Mouse (Mus musculus) stomach, embryonic 14.5 days (tissue): ENCODE measurements around the gene Nrap. TPM values are rescaled to one million over a fixed set of nuclear protein-coding genes. Genes with fewer than 3 reads are reported as not detected.
A peak's percentile ranks its signal among the peaks of the same experiment; 100 is the strongest.
"Not testable (repeated sequence)": the region's sequence is repeated elsewhere in the genome, so short reads cannot be mapped to it uniquely, and the experiment has no call there.

Source experiments
- ATAC-seq: fragments of 200-750 bp; cut with Nextera tagmentation; 2 replicates; pipeline ENCODE4 v1.8.0; 2017; ENCODE audit warnings: low read depth, moderate TSS enrichment; ENCODE audit not compliant: insufficient number of reproducible peaks, insufficient read depth, low FRiP score
- H3K27ac ChIP-seq: fragments of 300-500 bp; sonication (generic); 2 replicates; pipeline ENCODE4 v1.5.1; 2014; ENCODE audit warnings: mild to moderate bottlenecking, low read length, moderate library complexity, mixed read lengths
- H3K27me3 ChIP-seq: fragments of 300-500 bp; sonication (generic); 2 replicates; pipeline ENCODE4 v1.6.1; 2014; ENCODE audit warnings: low read length, control low read depth, mixed read lengths; ENCODE audit not compliant: control insufficient read depth, insufficient read depth
- H3K36me3 ChIP-seq: fragments of 300-500 bp; sonication (generic); 2 replicates; pipeline ENCODE4 v1.6.1; 2014; ENCODE audit warnings: mild to moderate bottlenecking, control low read depth, low read length, moderate library complexity, mixed read lengths; ENCODE audit not compliant: control insufficient read depth, insufficient read depth
- H3K4me1 ChIP-seq: fragments of 300-500 bp; sonication (generic); 2 replicates; pipeline ENCODE4 v1.6.1; 2014; ENCODE audit warnings: low read length, control low read depth, mixed read lengths; ENCODE audit not compliant: control insufficient read depth, insufficient read depth
- H3K4me2 ChIP-seq: fragments of 300-500 bp; sonication (generic); replicated peaks from 2 replicates; pipeline ENCODE4 v1.6.1; 2014; ENCODE audit warnings: low read depth, low read length, control low read depth
- H3K4me3 ChIP-seq: fragments of 300-500 bp; sonication (generic); 2 replicates; pipeline ENCODE4 v1.5.1; 2014; ENCODE audit warnings: low read depth, low read length, control low read depth
- H3K9ac ChIP-seq: fragments of 300-500 bp; sonication (generic); replicated peaks from 2 replicates; pipeline ENCODE4 v1.6.1; 2014; ENCODE audit warnings: low read depth, mild to moderate bottlenecking, control low read depth, low read length, moderate library complexity, mixed read lengths
- H3K9me3 ChIP-seq: fragments of 300-500 bp; sonication (generic); 2 replicates; pipeline ENCODE4 v1.6.1; 2016; ENCODE audit warnings: low read depth, low read length, control low read depth; ENCODE audit not compliant: control insufficient read depth
- WGBS: fragments of 180-500 bp; shearing (Covaris S2); extraction: QIAGEN DNeasy Blood & Tissue Kit; methylation state at CpG from one replicate; pipeline ENCODE4 v1.1.7; 2014; 5-methylcytosine and 5-hydroxymethylcytosine counted together
- polyA plus RNA-seq: library from polyadenylated mRNA; unstranded; fragments of >200 nt; fragmentation: Nextera tagmentation; extraction: Ambion mirVana; gene quantifications from 2 replicates; pipeline ENCODE4 v1.2.1, GENCODE M21; 2014

Gene Nrap
- polyA plus RNA-seq, 1 experiment from 2014 or later, result 0.26 TPM

DNA sequence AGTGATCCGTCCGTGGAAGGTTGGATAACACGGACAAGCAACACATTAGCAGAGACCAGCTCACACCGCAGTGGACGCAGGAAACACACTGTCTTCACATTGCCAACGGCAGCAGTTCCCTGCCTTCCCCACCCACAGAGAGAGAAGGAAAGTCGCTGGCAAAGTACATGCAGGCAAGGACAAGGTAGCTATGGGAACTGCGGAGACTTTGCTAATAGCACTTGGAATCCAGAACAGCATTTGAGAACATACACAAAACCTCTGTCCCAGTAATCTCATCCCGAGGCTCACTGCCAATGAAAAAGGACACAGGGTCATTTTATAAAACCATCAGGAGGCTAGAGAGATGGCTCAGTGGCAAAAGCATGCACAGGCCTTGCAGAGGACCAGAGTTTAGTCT, 23.2 kb downstream of the Nrap start:
- H3K4me1 ChIP-seq, result peaks cover 13% of the 10 kb centered on the region; the same call in 1 of the 2 replicates
- H3K9ac ChIP-seq, result no peak overlapping the region
- WGBS, result 67% methylated on average over 9 of the region's 9 CpGs
- H3K4me3 ChIP-seq, result no peak overlapping the region
- no peaks in the 10 kb centered on the region for H3K9me3 ChIP-seq
- no peaks in the 10 kb centered on the region for H3K36me3 ChIP-seq
- peak overlapping the region; percentile 61; the same call in 1 of the 2 replicates for H3K27ac ChIP-seq
- no peak for ATAC-seq
- no peaks in the 10 kb centered on the region for H3K27me3 ChIP-seq
- H3K4me2 ChIP-seq, result no peak overlapping the region

DNA sequence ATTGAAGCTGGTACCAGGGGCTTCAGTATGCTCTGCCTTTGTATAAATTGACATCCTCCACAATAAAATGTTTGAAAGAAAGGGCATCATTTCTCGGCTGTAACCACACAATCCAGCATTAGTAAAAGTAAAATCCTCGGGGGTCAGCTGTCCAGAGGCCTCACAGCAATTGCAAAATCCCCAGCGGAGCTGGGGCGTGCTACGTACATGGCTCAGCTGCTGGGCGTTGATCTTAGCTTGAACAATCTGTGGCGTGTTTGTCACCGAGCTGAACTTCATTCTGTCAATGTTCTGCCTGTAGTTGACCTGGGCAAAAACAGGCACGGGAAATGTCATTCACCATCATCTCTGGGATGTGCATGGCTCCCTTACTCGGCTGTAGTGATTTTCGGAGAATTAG, 23.7 kb downstream of the Nrap start:
- no peaks in the 10 kb centered on the region for H3K36me3 ChIP-seq
- no peak overlapping the region for H3K4me3 ChIP-seq
- H3K9ac ChIP-seq, result no peak overlapping the region
- 75% methylated on average over 11 of the region's 11 CpGs for WGBS
- H3K4me1 ChIP-seq, result peaks cover 13% of the 10 kb centered on the region; the same call in 1 of the 2 replicates
- ATAC-seq, result no peak
- H3K27ac ChIP-seq, result peak overlapping the region; percentile 61; the same call in 1 of the 2 replicates
- H3K27me3 ChIP-seq, result no peaks in the 10 kb centered on the region
- no peaks in the 10 kb centered on the region for H3K9me3 ChIP-seq
- H3K4me2 ChIP-seq, result no peak overlapping the region

DNA sequence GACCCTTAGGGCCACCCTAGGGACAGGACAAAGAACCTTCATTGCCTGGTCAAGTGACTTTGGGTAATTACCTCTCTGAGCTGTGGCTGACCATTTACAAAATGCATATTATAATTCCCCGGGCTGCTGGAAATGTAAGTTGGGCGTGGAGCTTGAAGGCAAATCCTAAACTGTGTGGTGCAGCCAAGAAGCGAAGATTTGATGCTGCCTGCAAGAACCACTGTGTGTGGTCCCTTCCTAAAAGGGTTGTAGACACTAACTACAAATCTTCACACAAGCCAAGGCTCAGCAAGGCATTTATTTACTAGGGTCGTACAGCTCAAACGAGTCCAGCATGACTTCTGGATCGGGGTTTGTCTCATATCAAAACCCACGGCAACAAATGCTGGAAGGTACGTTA, 25.3 kb downstream of the Nrap start:
- Histone ChIP-seq H3K4me2 (peak overlapping the region; percentile 10; the same call in 1 of the 2 replicates), H3K27me3 (no peaks in the 10 kb centered on the region), H3K9ac (no peak overlapping the region), H3K36me3 (no peaks in the 10 kb centered on the region), H3K4me1 (peaks cover 13% of the 10 kb centered on the region; the same call in 1 of the 2 replicates), H3K27ac (peak overlapping the region; percentile 48; the same call in 1 of the 2 replicates), H3K4me3 (no peak overlapping the region), H3K9me3 (no peaks in the 10 kb centered on the region)
- ATAC-seq, result peak; percentile 18; the same call in 1 of the 2 replicates
- WGBS, result 52% methylated on average over 8 of the region's 8 CpGs

DNA sequence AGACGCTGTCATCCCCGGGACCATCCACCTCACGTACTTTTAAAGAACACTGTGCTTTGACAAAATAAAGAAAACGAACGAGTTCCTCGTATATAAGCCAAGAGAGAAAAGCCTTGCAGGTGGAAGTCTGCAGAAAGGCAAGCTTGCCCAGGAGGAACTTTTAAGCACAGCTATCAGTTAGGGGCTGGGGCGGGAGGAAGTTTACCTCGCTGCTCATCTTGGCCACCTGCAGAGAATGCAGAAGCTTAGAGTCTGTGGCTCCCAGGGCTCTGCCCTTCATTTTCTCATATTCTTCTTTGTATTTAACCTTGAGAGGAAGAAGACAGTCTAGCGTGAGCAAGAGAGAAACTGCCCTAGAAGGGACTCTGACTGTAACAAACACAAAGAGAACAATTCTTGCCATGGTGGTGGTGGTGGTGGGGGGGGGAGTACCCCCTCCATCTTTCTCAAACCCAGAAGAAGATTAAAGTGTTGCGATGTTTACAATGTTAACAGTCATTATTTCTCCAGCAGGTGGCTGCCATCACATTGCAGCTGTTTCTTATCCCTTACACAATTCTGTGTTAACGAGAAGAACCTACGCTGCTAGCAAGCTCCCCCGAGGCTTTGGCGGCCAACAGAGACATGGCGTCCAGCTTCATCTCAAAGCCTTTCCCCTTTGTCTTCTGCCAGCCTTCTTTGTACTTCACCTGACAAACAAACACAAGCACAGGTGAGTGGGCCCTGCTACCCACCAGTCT, 25.9 kb downstream of the Nrap start:
- 32% methylated on average over 15 of the region's 15 CpGs for WGBS
- Histone ChIP-seq H3K4me3 (no peak overlapping the region), H3K36me3 (no peaks in the 10 kb centered on the region), H3K27ac (peak overlapping the region; percentile 48; the same call in 1 of the 2 replicates), H3K9ac (no peak overlapping the region), H3K27me3 (no peaks in the 10 kb centered on the region), H3K4me1 (peaks cover 13% of the 10 kb centered on the region; the same call in 1 of the 2 replicates), H3K9me3 (no peaks in the 10 kb centered on the region), H3K4me2 (peak overlapping the region; percentile 10; the same call in 1 of the 2 replicates)
- ATAC-seq, result no peak

DNA sequence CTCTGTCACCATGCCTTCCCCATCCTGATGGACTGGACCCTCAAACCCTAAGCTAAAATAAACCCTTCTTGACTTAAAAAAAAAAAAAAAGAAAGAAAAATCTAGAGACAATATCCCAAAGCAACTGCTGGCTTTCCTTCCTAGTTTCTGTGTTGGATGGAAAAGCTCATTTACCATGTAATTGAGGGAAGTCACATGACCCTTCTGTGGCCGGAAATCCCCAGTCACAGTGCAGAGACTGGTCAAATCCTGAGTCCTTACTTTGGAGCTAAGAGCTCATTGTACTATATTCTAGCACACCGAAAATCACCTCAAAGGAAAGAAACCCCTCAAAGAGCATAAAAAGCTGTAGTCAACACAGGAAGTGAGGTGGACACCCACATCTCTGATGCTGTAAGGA, 30.9 kb downstream of the Nrap start:
- no peak for ATAC-seq
- no peaks in the 10 kb centered on the region for H3K4me1 ChIP-seq
- H3K9me3 ChIP-seq, result no peaks in the 10 kb centered on the region
- no peak overlapping the region for H3K9ac ChIP-seq
- H3K4me2 ChIP-seq, result no peak overlapping the region
- WGBS, result 81% methylated on average over 2 of the region's 2 CpGs
- no peaks in the 10 kb centered on the region for H3K36me3 ChIP-seq
- H3K27ac ChIP-seq, result no peak overlapping the region
- H3K4me3 ChIP-seq, result no peak overlapping the region
- H3K27me3 ChIP-seq, result no peaks in the 10 kb centered on the region

DNA sequence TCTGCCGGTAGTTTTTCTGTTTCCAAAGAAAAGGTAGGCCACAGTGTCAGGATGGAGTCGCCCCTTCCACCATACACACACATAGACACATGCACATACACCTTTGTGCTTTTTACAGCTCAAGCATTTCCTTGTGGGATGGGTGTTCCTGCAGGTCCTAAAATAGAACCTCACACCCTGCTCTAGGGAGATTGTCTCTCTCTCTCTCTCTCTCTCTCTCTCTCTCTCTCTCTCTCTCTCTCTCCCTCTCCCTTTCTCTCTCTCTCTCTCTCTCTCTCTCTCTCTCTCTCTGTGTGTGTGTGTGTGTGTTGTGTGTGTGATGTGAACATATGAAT, 32.5 kb downstream of the Nrap start:
- not testable (repeated sequence) for H3K27me3 ChIP-seq, H3K27ac ChIP-seq, H3K4me2 ChIP-seq, H3K4me1 ChIP-seq, H3K9ac ChIP-seq, H3K4me3 ChIP-seq, H3K9me3 ChIP-seq, H3K36me3 ChIP-seq, ATAC-seq
- WGBS, result 53% methylated on average over 2 of the region's 2 CpGs

DNA sequence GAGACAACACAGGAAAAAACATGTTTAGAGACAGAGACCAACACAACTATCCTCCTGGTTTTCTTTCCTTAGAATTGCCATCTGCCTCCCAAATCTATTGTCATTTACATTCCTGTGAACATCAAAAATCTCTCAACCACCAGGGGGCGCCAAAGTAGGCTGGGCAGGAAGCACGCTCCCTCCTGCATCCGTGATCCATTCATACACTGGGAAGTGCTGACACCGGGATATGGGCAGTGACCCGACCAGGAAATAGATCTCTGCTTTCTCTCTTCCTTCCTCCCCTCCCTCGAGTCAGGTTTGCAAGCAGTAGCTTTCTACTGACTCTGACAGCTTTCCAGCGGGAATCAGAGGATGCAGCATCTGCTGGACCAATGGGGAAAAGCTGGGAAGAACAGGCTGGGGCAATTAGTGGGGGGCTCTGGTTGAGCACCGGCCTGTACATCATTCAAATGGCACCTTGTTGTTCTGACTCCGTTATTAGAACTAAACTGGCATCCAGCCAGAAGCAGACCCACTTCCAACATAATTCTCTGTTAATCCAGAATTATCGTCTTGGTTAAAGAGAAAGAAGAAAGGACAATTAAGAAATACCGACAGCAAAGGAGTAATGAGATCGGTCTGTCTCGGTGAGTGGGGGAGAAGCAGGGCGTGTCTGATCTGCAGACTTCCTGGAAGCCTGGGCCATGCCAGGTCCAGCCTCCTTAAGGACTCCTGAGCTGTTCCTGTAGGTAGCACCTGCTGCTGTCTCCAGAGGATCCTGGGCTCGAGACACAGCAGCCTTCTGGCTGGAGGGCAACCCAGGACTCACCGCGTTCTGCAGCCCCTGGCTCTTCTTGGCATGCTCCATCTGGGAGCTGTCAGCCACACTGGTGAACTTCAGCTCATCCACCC, 33.1 kb downstream of the Nrap start:
- Histone ChIP-seq H3K4me3 (no peak overlapping the region), H3K36me3 (no peaks in the 10 kb centered on the region), H3K4me1 (no peaks in the 10 kb centered on the region), H3K4me2 (no peak overlapping the region), H3K9ac (no peak overlapping the region), H3K27me3 (no peaks in the 10 kb centered on the region), H3K27ac (no peak overlapping the region), H3K9me3 (no peaks in the 10 kb centered on the region)
- no peak for ATAC-seq
- 35% methylated on average over 17 of the region's 17 CpGs for WGBS

DNA sequence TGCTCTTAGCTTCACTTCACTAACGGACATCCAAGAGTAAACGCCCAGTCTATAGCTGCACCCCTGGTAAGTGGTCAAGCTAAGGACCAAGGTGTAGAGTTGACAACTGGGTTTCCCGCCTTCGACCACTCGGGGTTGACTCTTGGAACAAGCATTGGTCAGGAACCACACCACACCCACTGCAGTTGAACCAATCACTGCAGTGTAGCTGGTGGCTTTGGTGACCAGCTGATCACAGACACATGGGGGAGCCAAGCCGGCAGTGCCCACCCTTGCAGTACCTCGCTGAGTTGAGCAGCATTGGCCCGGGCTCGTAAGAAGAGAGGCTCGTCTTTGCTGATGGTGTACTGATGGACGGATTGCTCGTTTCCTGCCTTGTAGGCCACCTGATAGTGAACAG, 34.6 kb downstream of the Nrap start:
- no peaks in the 10 kb centered on the region for H3K4me1 ChIP-seq
- no peak overlapping the region for H3K9ac ChIP-seq
- no peak overlapping the region for H3K4me2 ChIP-seq
- no peak for ATAC-seq
- H3K27me3 ChIP-seq, result no peaks in the 10 kb centered on the region
- 86% methylated on average over 12 of the region's 12 CpGs for WGBS
- no peaks in the 10 kb centered on the region for H3K36me3 ChIP-seq
- no peak overlapping the region for H3K27ac ChIP-seq
- no peaks in the 10 kb centered on the region for H3K9me3 ChIP-seq
- H3K4me3 ChIP-seq, result no peak overlapping the region
